Mouse (Mus musculus) G1E (cell line): ENCODE results near the gene Cstad. TPM values are rescaled to one million over a fixed set of nuclear protein-coding genes. Genes with fewer than 3 reads are reported as not detected.

Experiments used
- ATAC-seq: 2 replicates; pipeline ENCODE4 v1.8.0; 2016; ENCODE audit warnings: mild to moderate bottlenecking; ENCODE audit not compliant: insufficient number of reproducible peaks, poor library complexity, low FRiP score, severe bottlenecking; ENCODE audit errors: extremely low read depth
- DNase-seq: peaks from one replicate; pipeline ENCODE4 v3.0.0; 2012; ENCODE audit warnings: low spot score
- H3K27me3 ChIP-seq: 2 replicates; pipeline ENCODE4 v1.6.1; 2012; ENCODE audit warnings: mild to moderate bottlenecking, low read length, inconsistent platforms; ENCODE audit not compliant: insufficient read depth
- H3K36me3 ChIP-seq: replicated peaks from 2 replicates; pipeline ENCODE3; 2012; ENCODE audit warnings: mild to moderate bottlenecking, inconsistent platforms
- H3K4me1 ChIP-seq: 2 replicates; pipeline ENCODE4 v1.6.1; 2012; ENCODE audit warnings: low read depth, low read length, inconsistent platforms, mixed read lengths; ENCODE audit not compliant: insufficient read depth
- H3K4me3 ChIP-seq: 2 replicates; pipeline ENCODE4 v1.5.1; 2012; ENCODE audit warnings: low read depth, mild to moderate bottlenecking, inconsistent platforms, low read length, moderate library complexity, mixed read lengths
- H3K9me3 ChIP-seq: replicated peaks from 2 replicates; pipeline ENCODE4 v1.6.1; 2012; ENCODE audit warnings: inconsistent platforms
- CTCF ChIP-seq: IDR thresholded peaks from 2 replicates; pipeline ENCODE4 v1.5.1; 2012; ENCODE audit warnings: low read depth, low read length, inconsistent platforms, mixed read lengths
- GATA1 ChIP-seq: IDR thresholded peaks from 2 replicates; pipeline ENCODE4 v1.6.1; 2012; ENCODE audit warnings: borderline replicate concordance, low read length, inconsistent platforms, mixed read lengths
- GATA2 ChIP-seq: IDR thresholded peaks from 2 replicates; pipeline ENCODE4 v1.6.1; 2012; ENCODE audit warnings: low read depth, low read length, inconsistent platforms, borderline replicate concordance
- POLR2AphosphoS5 ChIP-seq: IDR thresholded peaks from 2 replicates; pipeline ENCODE4 v1.6.1; 2012; ENCODE audit warnings: low read depth, low read length, inconsistent platforms; ENCODE audit not compliant: insufficient replicate concordance
- TAL1 ChIP-seq: conservative IDR thresholded peaks from 2 replicates; pipeline ENCODE4 v1.6.1; 2012; ENCODE audit warnings: low read depth, low read length, inconsistent platforms, mixed read lengths
- polyA plus RNA-seq: library from polyadenylated mRNA; stranded (reverse); fragments of >175 nt; gene quantifications from 2 replicates; pipeline ENCODE4 v1.2.3, GENCODE M21; 2012
- total RNA-seq, 2 experiments: library from RNA; stranded (forward) in 1 of 2; stranded (reverse) in 1 of 2; fragments of 200-1000 nt in 1 of 2; fragments of >200 nt in 1 of 2; fragmentation: Nextera tagmentation in 1 of 2; gene quantifications; 2 replicates each; pipeline ENCODE4 v1.2.3; 2014 to 2017

Gene Cstad
- total and polyA plus RNA-seq, 3 experiments, result 1.6 TPM; not detected in 2

DNA sequence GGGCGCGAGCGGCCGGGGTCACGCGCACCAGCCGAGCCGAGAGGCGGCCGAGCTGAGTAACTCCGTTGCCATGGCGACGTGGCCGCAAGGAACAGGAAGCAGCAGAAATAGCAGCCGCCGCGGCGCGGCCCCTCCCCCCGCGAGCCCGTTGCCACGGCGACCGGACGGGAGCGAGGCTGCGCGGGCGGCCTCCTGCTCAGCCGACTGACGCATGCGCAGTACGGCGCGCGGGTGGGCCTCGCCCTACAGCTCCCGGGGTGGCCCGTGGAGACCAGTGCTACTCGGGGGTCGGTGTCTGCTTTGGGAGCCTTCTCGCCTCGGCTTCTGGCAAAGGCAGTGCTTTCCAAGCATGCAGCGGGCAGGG is 63.6 kb downstream of the Cstad start:
- Histone ChIP-seq H3K4me3 (peak overlapping the region; percentile 71), H3K4me1 (peaks cover 31% of the 10 kb centered on the region), H3K27me3 (peaks cover 52% of the 10 kb centered on the region), H3K9me3 (no peaks in the 10 kb centered on the region), H3K36me3 (no peaks in the 10 kb centered on the region)
- TF ChIP-seq GATA1 (no peak), GATA2 (no peak), POLR2AphosphoS5 (no peak), TAL1 (no peak), CTCF (no peak)
- DNase-seq (peak; percentile 95), ATAC-seq (peak; percentile 67)

Other genes starting within 250 kb of the Cstad start
- 20.8 and 24.8 TPM in 2 replicates for gene Sh3glb2, start 235.7 kb upstream of the Cstad start, total RNA-seq (2014; fragmentation: Nextera tagmentation)
- 31.3 and 47.2 TPM in 2 replicates for gene Sh3glb2, start 235.7 kb upstream of the Cstad start, total RNA-seq (2017)
- gene Sh3glb2, start 235.7 kb upstream of the Cstad start, polyA plus RNA-seq, result 23.3 and 24.9 TPM in 2 replicates
- 9.5 and 12.0 TPM in 2 replicates for gene Miga2, start 230.8 kb upstream of the Cstad start, total RNA-seq (2014; fragmentation: Nextera tagmentation)
- gene Miga2, start 230.8 kb upstream of the Cstad start, total RNA-seq (2017), result 9.2 and 13.5 TPM in 2 replicates
- gene Miga2, start 230.8 kb upstream of the Cstad start, polyA plus RNA-seq, result 8.1 and 9.0 TPM in 2 replicates
- gene Dolpp1, start 202.8 kb upstream of the Cstad start, total RNA-seq (2014; fragmentation: Nextera tagmentation), result 16.0 and 17.3 TPM in 2 replicates
- gene Dolpp1, start 202.8 kb upstream of the Cstad start, total RNA-seq (2017), result 23.2 and 25.0 TPM in 2 replicates
- 25.8 and 28.0 TPM in 2 replicates for gene Dolpp1, start 202.8 kb upstream of the Cstad start, polyA plus RNA-seq
- 28.6 and 44.4 TPM in 2 replicates for gene Crat, start 179.2 kb upstream of the Cstad start, total RNA-seq (2014; fragmentation: Nextera tagmentation)
- gene Crat, start 179.2 kb upstream of the Cstad start, total RNA-seq (2017), result 16.1 and 17.2 TPM in 2 replicates
- 34.2 and 43.2 TPM in 2 replicates for gene Crat, start 179.2 kb upstream of the Cstad start, polyA plus RNA-seq
- gene Ptpa, start 179.0 kb upstream of the Cstad start, total RNA-seq (2014; fragmentation: Nextera tagmentation), result 87.0 and 106 TPM in 2 replicates
- gene Ptpa, start 179.0 kb upstream of the Cstad start, total RNA-seq (2017), result 74.1 and 81.5 TPM in 2 replicates
- 502 and 583 TPM in 2 replicates for gene Ptpa, start 179.0 kb upstream of the Cstad start, polyA plus RNA-seq
- gene Ier5l, start 120.8 kb upstream of the Cstad start, total RNA-seq (2014; fragmentation: Nextera tagmentation), result not detected in 2 replicates
- not detected in 2 replicates for gene Ier5l, start 120.8 kb upstream of the Cstad start, total RNA-seq (2017)
- gene Ier5l, start 120.8 kb upstream of the Cstad start, polyA plus RNA-seq, result not detected in 2 replicates
- not detected in 2 replicates for gene 1700001O22Rik, start 208.6 kb downstream of the Cstad start, total RNA-seq (2014; fragmentation: Nextera tagmentation)
- 0.29 and 0.33 TPM in 2 replicates for gene 1700001O22Rik, start 208.6 kb downstream of the Cstad start, total RNA-seq (2017)
- not detected in 2 replicates for gene 1700001O22Rik, start 208.6 kb downstream of the Cstad start, polyA plus RNA-seq
- gene Ntmt1, start 212.8 kb downstream of the Cstad start, total RNA-seq (2014; fragmentation: Nextera tagmentation), result 27.5 and 29.4 TPM in 2 replicates
- gene Ntmt1, start 212.8 kb downstream of the Cstad start, total RNA-seq (2017), result 18.9 and 26.0 TPM in 2 replicates
- 66.9 and 69.6 TPM in 2 replicates for gene Ntmt1, start 212.8 kb downstream of the Cstad start, polyA plus RNA-seq
- gene Asb6, start 235.3 kb downstream of the Cstad start, total RNA-seq (2014; fragmentation: Nextera tagmentation), result 14.6 and 17.9 TPM in 2 replicates
- gene Asb6, start 235.3 kb downstream of the Cstad start, total RNA-seq (2017), result 15.2 and 19.3 TPM in 2 replicates
- 28.4 and 38.8 TPM in 2 replicates for gene Asb6, start 235.3 kb downstream of the Cstad start, polyA plus RNA-seq
- gene Prrx2, start 239.9 kb downstream of the Cstad start, total RNA-seq (2014; fragmentation: Nextera tagmentation), result not detected in 2 replicates
- 0.23 TPM in 1 of 2 replicates, not detected in the other for gene Prrx2, start 239.9 kb downstream of the Cstad start, total RNA-seq (2017)
- not detected in 2 replicates for gene Prrx2, start 239.9 kb downstream of the Cstad start, polyA plus RNA-seq